Mouse (Mus musculus) liver, embryonic 12.5 days (tissue): ENCODE measurements around the gene Efnb3. TPM values are rescaled to one million over a fixed set of nuclear protein-coding genes. Genes with fewer than 3 reads are reported as not detected.

Experiments used
- ATAC-seq: fragments of 200-750 bp; cut with Nextera tagmentation; 2 replicates; pipeline ENCODE4 v1.8.0; 2017; ENCODE audit warnings: moderate number of reproducible peaks, mild to moderate bottlenecking, moderate library complexity
- H3K27ac ChIP-seq: fragments of 300-500 bp; sonication (generic); 2 replicates; pipeline ENCODE4 v1.5.1; 2016; ENCODE audit warnings: mild to moderate bottlenecking
- H3K27me3 ChIP-seq: fragments of 300-500 bp; sonication (generic); replicated peaks from 2 replicates; pipeline ENCODE4 v1.6.1; 2016; ENCODE audit warnings: mild to moderate bottlenecking, moderate library complexity
- H3K36me3 ChIP-seq: fragments of 300-500 bp; sonication (generic); 2 replicates; pipeline ENCODE4 v1.6.1; 2016; ENCODE audit warnings: mild to moderate bottlenecking, moderate library complexity
- H3K4me1 ChIP-seq: fragments of 300-500 bp; sonication (generic); 2 replicates; pipeline ENCODE4 v1.6.1; 2016
- H3K4me2 ChIP-seq: fragments of 300-500 bp; sonication (generic); 2 replicates; pipeline ENCODE4 v1.6.1; 2016; ENCODE audit warnings: mild to moderate bottlenecking, moderate library complexity
- H3K4me3 ChIP-seq: fragments of 300-500 bp; sonication (generic); 2 replicates; pipeline ENCODE4 v1.5.1; 2016; ENCODE audit warnings: mild to moderate bottlenecking, moderate library complexity
- H3K9ac ChIP-seq: fragments of 300-500 bp; sonication (generic); 2 replicates; pipeline ENCODE4 v1.6.1; 2016; ENCODE audit warnings: mild to moderate bottlenecking, moderate library complexity
- H3K9me3 ChIP-seq: fragments of 300-500 bp; sonication (generic); replicated peaks from 2 replicates; pipeline ENCODE4 v1.6.1; 2016; ENCODE audit warnings: mild to moderate bottlenecking, moderate library complexity
- WGBS: fragments of 180-500 bp; shearing (Covaris S2); methylation state at CpG from one replicate; pipeline ENCODE4 v1.1.7; 2016; ENCODE audit not compliant: insufficient replicate concordance; 5-methylcytosine and 5-hydroxymethylcytosine counted together
- microRNA-seq: library from miRNA; unstranded; fragments of <30 nt; microRNA quantifications from one replicate; pipeline ENCODE4, GENCODE M21; 2017
- polyA plus RNA-seq: library from polyadenylated mRNA; unstranded; fragments of >200 nt; fragmentation: Nextera tagmentation; extraction: Ambion mirVana; gene quantifications from 2 replicates; pipeline ENCODE4 v1.2.1, GENCODE M21; 2016

Gene Efnb3
- polyA plus RNA-seq, 1 experiment from 2014 or later, result 1.7 TPM

DNA sequence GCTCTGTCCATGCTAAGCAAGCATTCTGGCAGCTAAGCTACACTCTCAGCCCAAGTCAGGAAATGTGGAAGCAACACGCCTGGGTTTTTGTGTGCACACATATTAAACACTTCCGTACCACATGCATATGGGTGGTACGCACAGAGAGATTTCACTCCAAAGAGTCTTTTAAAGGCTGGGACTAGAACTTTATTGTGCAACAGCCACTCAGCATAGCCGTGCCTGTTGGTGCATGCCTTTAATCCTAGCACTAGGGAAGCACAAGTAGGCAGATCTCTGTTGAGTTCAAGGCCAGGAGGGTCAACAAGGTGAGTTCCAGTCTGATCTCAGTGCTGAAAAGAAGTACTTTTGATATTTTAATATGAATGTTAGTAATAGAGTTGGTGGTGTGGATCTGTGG lies 36.4 kb downstream of the Efnb3 start:
- ATAC-seq, result no peak
- no peak overlapping the region for H3K27ac ChIP-seq
- no peaks in the 10 kb centered on the region for H3K9me3 ChIP-seq
- H3K36me3 ChIP-seq, result no peaks in the 10 kb centered on the region
- H3K4me2 ChIP-seq, result no peak overlapping the region
- peaks cover 31% of the 10 kb centered on the region for H3K27me3 ChIP-seq
- 76% methylated on average over 4 of the region's 4 CpGs for WGBS
- H3K4me3 ChIP-seq, result no peak overlapping the region
- no peak overlapping the region for H3K9ac ChIP-seq
- peaks cover 24% of the 10 kb centered on the region for H3K4me1 ChIP-seq

DNA sequence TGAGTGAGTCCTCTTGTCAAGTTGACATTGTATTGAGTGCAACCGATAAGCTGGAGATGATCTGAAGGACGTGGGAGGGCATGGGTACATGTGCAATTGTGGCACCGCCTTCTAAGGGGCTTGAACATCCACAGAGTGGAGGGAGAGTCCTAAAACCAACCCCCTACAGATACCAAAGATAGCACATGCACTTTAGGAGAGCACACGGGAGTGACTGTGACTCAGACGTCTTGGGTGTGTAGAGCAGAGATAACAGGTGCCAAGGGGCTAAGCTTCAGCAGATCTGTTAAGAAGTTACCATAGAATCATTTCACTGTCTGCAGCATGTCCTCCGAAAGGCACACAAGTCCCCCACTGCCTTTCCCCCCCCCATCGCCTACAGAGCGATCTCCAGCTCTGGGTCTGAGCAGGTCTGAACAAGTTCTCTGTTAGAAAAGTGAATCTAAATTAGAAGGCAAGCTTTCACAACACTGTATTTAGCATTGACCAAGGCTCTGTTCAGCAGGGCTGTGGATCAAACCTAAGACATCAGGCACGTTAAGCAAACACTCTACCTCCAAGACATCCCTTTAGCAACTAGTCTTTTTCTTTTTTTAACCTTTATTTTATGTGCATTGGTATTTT lies 38.4 kb downstream of the Efnb3 start:
- Histone ChIP-seq H3K27me3 (peaks cover 28% of the 10 kb centered on the region), H3K9me3 (no peaks in the 10 kb centered on the region), H3K4me3 (no peak overlapping the region), H3K36me3 (no peaks in the 10 kb centered on the region), H3K27ac (no peak overlapping the region), H3K4me2 (peak overlapping the region; percentile 13; the same call in 1 of the 2 replicates), H3K9ac (no peak overlapping the region), H3K4me1 (peaks cover 24% of the 10 kb centered on the region)
- WGBS, result 36% methylated on average over 9 of the region's 9 CpGs
- peak; percentile 65 for ATAC-seq

GRCm38 (mm10) chr11:69519976-69520375 lies 40.0 kb downstream of the Efnb3 start:
- H3K9ac ChIP-seq, result no peak overlapping the region
- no peaks in the 10 kb centered on the region for H3K9me3 ChIP-seq
- H3K4me2 ChIP-seq, result no peak overlapping the region
- no peak overlapping the region for H3K27ac ChIP-seq
- H3K27me3 ChIP-seq, result peaks cover 37% of the 10 kb centered on the region
- 66% methylated on average over 4 of the region's 4 CpGs for WGBS
- no peak overlapping the region for H3K4me3 ChIP-seq
- H3K36me3 ChIP-seq, result no peaks in the 10 kb centered on the region
- no peak for ATAC-seq
- H3K4me1 ChIP-seq, result peaks cover 24% of the 10 kb centered on the region

DNA sequence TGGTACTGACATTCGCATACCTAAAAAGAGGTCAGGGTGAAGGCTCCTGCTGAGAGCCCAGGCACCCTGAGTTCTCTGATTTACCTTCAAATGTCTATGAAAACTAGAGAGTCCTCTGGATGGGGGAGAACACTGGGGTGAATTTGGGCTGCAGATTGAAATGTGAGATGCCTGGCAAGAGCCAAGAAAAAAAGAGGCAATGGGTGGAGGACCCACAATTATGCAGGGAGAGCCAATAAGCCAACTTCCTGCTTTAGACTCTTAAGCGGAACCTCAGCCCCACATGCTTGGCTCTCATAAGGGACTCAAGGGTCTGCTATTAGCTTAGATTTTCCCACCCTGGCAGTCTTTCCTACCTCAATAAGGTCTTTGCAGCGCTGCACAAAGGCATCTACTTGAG lies 43.3 kb downstream of the Efnb3 start:
- no peak overlapping the region for H3K9ac ChIP-seq
- H3K36me3 ChIP-seq, result no peaks in the 10 kb centered on the region
- no peak overlapping the region for H3K27ac ChIP-seq
- 55% methylated on average over 3 of the region's 3 CpGs for WGBS
- no peak overlapping the region for H3K4me3 ChIP-seq
- H3K27me3 ChIP-seq, result peaks cover 43% of the 10 kb centered on the region
- no peak for ATAC-seq
- H3K9me3 ChIP-seq, result no peaks in the 10 kb centered on the region
- peaks cover 37% of the 10 kb centered on the region for H3K4me1 ChIP-seq
- no peak overlapping the region for H3K4me2 ChIP-seq

- Histone ChIP-seq H3K36me3 (no peaks in the 10 kb centered on the region), H3K4me3 (no peak overlapping the region), H3K9me3 (no peaks in the 10 kb centered on the region), H3K27me3 (peaks cover 43% of the 10 kb centered on the region), H3K9ac (no peak overlapping the region), H3K4me2 (no peak overlapping the region), H3K4me1 (peaks cover 37% of the 10 kb centered on the region), H3K27ac (no peak overlapping the region)
- no peak for ATAC-seq
- WGBS, result 50% methylated on average over 15 of the region's 15 CpGs
Measured at GRCm38 (mm10) chr11:69516151-69516640, 43.8 kb downstream of the Efnb3 start.

DNA sequence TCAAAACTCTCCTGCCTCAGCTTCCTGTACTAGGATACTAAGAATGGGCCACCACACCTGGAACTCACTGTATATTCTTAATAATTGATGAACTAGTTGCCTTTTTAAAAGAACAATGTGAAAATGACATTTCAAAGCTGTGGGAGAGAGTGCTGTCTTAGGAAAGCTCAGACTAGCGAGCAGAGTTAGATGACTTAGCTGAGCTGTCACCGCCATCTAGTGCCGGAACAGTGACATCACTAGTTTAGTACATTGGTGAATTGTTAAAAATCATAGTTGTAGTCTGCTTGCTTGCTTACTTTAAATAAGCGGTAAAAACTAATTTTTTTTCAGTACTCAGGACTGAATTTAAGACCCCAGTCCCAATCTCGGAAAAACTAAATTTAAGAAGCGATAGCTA lies 46.2 kb downstream of the Efnb3 start:
- Histone ChIP-seq H3K9ac (no peak overlapping the region), H3K27ac (no peak overlapping the region), H3K27me3 (peaks cover 37% of the 10 kb centered on the region), H3K36me3 (no peaks in the 10 kb centered on the region), H3K9me3 (no peaks in the 10 kb centered on the region), H3K4me3 (no peak overlapping the region), H3K4me2 (no peak overlapping the region), H3K4me1 (peaks cover 42% of the 10 kb centered on the region)
- ATAC-seq, result no peak
- WGBS, result 5% methylated on average over 6 of the region's 6 CpGs

DNA sequence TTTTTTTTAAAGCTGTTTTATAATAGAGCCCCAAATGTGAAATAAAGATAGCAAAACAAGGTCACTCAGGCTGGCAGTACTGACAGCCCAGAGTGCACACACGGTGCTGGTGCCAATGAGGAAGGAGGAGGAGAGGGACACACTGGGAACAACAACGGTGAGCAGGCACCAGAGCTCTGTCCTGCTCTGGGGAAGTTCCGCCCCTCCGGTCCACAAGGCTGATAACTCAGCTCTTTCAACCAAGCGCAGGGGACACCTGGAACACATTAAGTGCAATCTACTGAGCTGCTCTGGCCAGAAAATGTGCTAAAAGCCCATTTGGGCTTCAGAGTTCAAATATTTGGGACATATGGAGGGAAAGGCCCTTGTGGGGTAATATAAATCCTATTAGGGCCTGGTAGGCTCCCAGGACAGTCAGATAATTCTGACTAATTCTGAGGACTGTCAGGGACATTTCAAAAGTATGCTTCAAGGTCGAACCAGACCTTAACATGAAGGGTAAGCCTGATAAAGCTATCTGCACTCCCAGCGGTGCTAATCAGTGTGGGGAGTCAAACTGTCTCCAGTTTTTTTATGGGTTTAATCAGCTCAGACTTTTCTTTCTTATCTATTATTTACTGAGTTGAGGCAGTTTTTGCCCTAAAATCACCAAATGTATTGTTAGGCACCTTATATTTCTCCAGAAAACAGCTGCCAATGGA lies 49.1 kb downstream of the Efnb3 start:
- Histone ChIP-seq H3K4me1 (peaks cover 42% of the 10 kb centered on the region), H3K9me3 (no peaks in the 10 kb centered on the region), H3K27ac (peak overlapping the region; percentile 78), H3K4me2 (peak overlapping the region; percentile 54), H3K36me3 (no peaks in the 10 kb centered on the region), H3K9ac (peak overlapping the region; percentile 39; the same call in 1 of the 2 replicates), H3K4me3 (peak overlapping the region; percentile 11; the same call in 1 of the 2 replicates), H3K27me3 (peaks cover 15% of the 10 kb centered on the region)
- ATAC-seq, result peak; percentile 87
- WGBS, result 5% methylated on average over 7 of the region's 7 CpGs

Small RNA genes within 50 kb of the gene (microRNA-seq; reads per million reads assigned to microRNA genes)
- gene Gm27493, result not detected

Other genes with a start within 250 kb of the Efnb3 start
- 13.1 and 13.9 TPM in 2 replicates for gene Cntrob, start 236.4 kb downstream of the Efnb3 start, polyA plus RNA-seq
- 90.4 and 90.9 TPM in 2 replicates for gene Trappc1, start 236.2 kb downstream of the Efnb3 start, polyA plus RNA-seq
- 0.24 and 0.48 TPM in 2 replicates for gene Kcnab3, start 233.9 kb downstream of the Efnb3 start, polyA plus RNA-seq
- 1.5 and 1.7 TPM in 2 replicates for gene Rnf227, start 219.7 kb downstream of the Efnb3 start, polyA plus RNA-seq
- gene Chd3, start 190.8 kb downstream of the Efnb3 start, polyA plus RNA-seq, result 4.7 and 6.4 TPM in 2 replicates
- 111 and 119 TPM in 2 replicates for gene Naa38, start 164.7 kb downstream of the Efnb3 start, polyA plus RNA-seq
- gene Cyb5d1, start 164.6 kb downstream of the Efnb3 start, polyA plus RNA-seq, result 15.1 and 15.7 TPM in 2 replicates
- 14.4 and 15.4 TPM in 2 replicates for gene Tmem88, start 162.0 kb downstream of the Efnb3 start, polyA plus RNA-seq
- 7.1 and 7.5 TPM in 2 replicates for gene Kdm6b, start 146.5 kb downstream of the Efnb3 start, polyA plus RNA-seq
- 0.06 and 0.17 TPM in 2 replicates for gene Dnah2, start 11.1 kb downstream of the Efnb3 start, polyA plus RNA-seq
- 24.3 and 27.1 TPM in 2 replicates for gene Wrap53, start 20.1 kb upstream of the Efnb3 start, polyA plus RNA-seq
- gene Trp53, start 20.2 kb upstream of the Efnb3 start, polyA plus RNA-seq, result 110 TPM in 2 replicates
- gene Atp1b2, start 45.7 kb upstream of the Efnb3 start, polyA plus RNA-seq, result 38.3 and 39.8 TPM in 2 replicates
- gene Shbg, start 57.7 kb upstream of the Efnb3 start, polyA plus RNA-seq, result 33.0 and 34.9 TPM in 2 replicates
- gene Sat2, start 61.8 kb upstream of the Efnb3 start, polyA plus RNA-seq, result 11.5 and 12.4 TPM in 2 replicates
- 22.5 and 23.4 TPM in 2 replicates for gene Fxr2, start 72.8 kb upstream of the Efnb3 start, polyA plus RNA-seq
- not detected in 2 replicates for gene Sox15, start 95.1 kb upstream of the Efnb3 start, polyA plus RNA-seq
- gene Mpdu1, start 102.4 kb upstream of the Efnb3 start, polyA plus RNA-seq, result 38.2 and 39.4 TPM in 2 replicates
- 14.5 and 15.0 TPM in 2 replicates for gene Cd68, start 105.9 kb upstream of the Efnb3 start, polyA plus RNA-seq
- gene Eif4a1, start 112.2 kb upstream of the Efnb3 start, polyA plus RNA-seq, result 393 and 408 TPM in 2 replicates
- gene Senp3, start 121.9 kb upstream of the Efnb3 start, polyA plus RNA-seq, result 53.8 and 56.2 TPM in 2 replicates
- gene Tnfsf13, start 125.6 kb upstream of the Efnb3 start, polyA plus RNA-seq, result 0.14 and 0.23 TPM in 2 replicates
- gene Tnfsf12, start 135.6 kb upstream of the Efnb3 start, polyA plus RNA-seq, result 3.3 and 3.6 TPM in 2 replicates
- 0.72 and 0.98 TPM in 2 replicates for gene Tnfsfm13, start 135.9 kb upstream of the Efnb3 start, polyA plus RNA-seq
- gene Polr2a, start 198.4 kb upstream of the Efnb3 start, polyA plus RNA-seq, result 17.4 and 20.2 TPM in 2 replicates
- not detected in 2 replicates for gene Slc35g3, start 201.8 kb upstream of the Efnb3 start, polyA plus RNA-seq
- 0.43 and 0.70 TPM in 2 replicates for gene Zbtb4, start 205.7 kb upstream of the Efnb3 start, polyA plus RNA-seq
- 0.63 and 0.64 TPM in 2 replicates for gene Chrnb1, start 235.7 kb upstream of the Efnb3 start, polyA plus RNA-seq
- 0.45 and 0.48 TPM in 2 replicates for gene Fgf11, start 241.7 kb upstream of the Efnb3 start, polyA plus RNA-seq
- 0.59 and 0.72 TPM in 2 replicates for gene Tmem102, start 245.4 kb upstream of the Efnb3 start, polyA plus RNA-seq